ENCODE assay signal across 23 mouse cellular contexts in genomic region chr6:29835543-29836177, GRCm38 (mm10).
DNase-seq lines count a peak whose midpoint lies in the region; ATAC-seq and TF ChIP-seq lines count a peak whose summit lies in the region.
"Had no signal": no experiment of that assay in that cellular context is flagged by ENCODE, and none has a peak within 500 bp of the region (broad histone marks: within the 10 kb centered on the region; RNA-seq: fewer than 3 reads in every experiment).

No protein-coding gene starts in this region.

- H3K79me2 ChIP-seq in CH12.LX (replicated peaks; ENCODE audit: control insufficient read depth, extremely low read depth, insufficient read depth, poor library complexity, severe bottlenecking) = peaks cover 6% of the 10 kb centered on the region

- no peak for TF ChIP-seq RAD21 in CH12.LX (IDR thresholded peaks at IDR 0.05; ENCODE audit: low read depth, low read length)

- H3K27ac ChIP-seq in CH12.LX (ENCODE audit: insufficient read depth, low read depth) = peak overlapping the region; percentile 35; the same call in 1 of the 2 replicates
- peak overlapping the region; percentile 54 for H3K27ac ChIP-seq in intestine, embryonic 15.5 days
- H3K27ac ChIP-seq in intestine, postnatal 0 days (ENCODE audit: low read depth, low read length) = peak overlapping the region; percentile 51; the same call in 1 of the 2 replicates
- H3K27ac ChIP-seq in stomach, postnatal 0 days (replicated peaks) = 0 out of 2 replicates have a peak overlapping the region, but pooled peaks have one; percentile 18
- H3K27ac ChIP-seq: embryonic facial prominence, embryonic 10.5 days; embryonic facial prominence, embryonic 12.5 days; forebrain, embryonic 13.5 days; forebrain, embryonic 15.5 days had no signal

- ATAC-seq in intestine, embryonic 15.5 days = peak; percentile 87
- ATAC-seq in intestine, postnatal 0 days = peak; percentile 77
- peak; percentile 63; the same call in 1 of the 2 replicates for ATAC-seq in stomach, postnatal 0 days (ENCODE audit: low FRiP score, low TSS enrichment)
- ATAC-seq: activated CD4-positive, CD25-positive, alpha-beta regulatory T cell, adult 4 months; CD4-positive, CD25-positive, alpha-beta regulatory T cell, adult 4 months; forebrain, embryonic 13.5 days; forebrain, embryonic 15.5 days; forebrain, postnatal 0 days had no signal

- no peak for DNase-seq in CH12.LX (ENCODE audit: extremely low read depth)
- no peak for DNase-seq in stomach, postnatal 0 days (ENCODE audit: low spot score)
- DNase-seq in T-cell, adult 2 months (ENCODE audit: low spot score) = no peak
- DNase-seq in cerebellum, adult 8-10 months = no peak
- DNase-seq in kidney, postnatal 36 days = no peak
- DNase-seq: adrenal gland, adult 8-10 months; adrenal gland, postnatal 14 days; adrenal gland, postnatal 36 days; B cell, adult 2 months; cerebellum, adult 11-12 months; cerebellum, adult 2 months; cerebellum, adult 9-11 months; cerebellum, postnatal 14 days; cerebellum, postnatal 36 days; forebrain, postnatal 0 days had no signal

- H3K4me3 ChIP-seq in CH12.LX (replicated peaks in 1 of 3; ENCODE audit: low read depth in 2 of 3, low read length in 2 of 3, poor library complexity in 1 of 3) = no peak overlapping the region
- no peak overlapping the region for H3K4me3 ChIP-seq in intestine, embryonic 15.5 days (replicated peaks)
- H3K4me3 ChIP-seq in intestine, postnatal 0 days (ENCODE audit: low read depth, low read length) = no peak overlapping the region
- H3K4me3 ChIP-seq in stomach, postnatal 0 days (ENCODE audit: low read depth, low read length) = no peak overlapping the region
- H3K4me3 ChIP-seq: embryonic facial prominence, embryonic 10.5 days; embryonic facial prominence, embryonic 12.5 days; forebrain, embryonic 13.5 days; forebrain, embryonic 15.5 days had no signal

- no peak for TF ChIP-seq CTCF in CH12.LX (conservative IDR thresholded peaks at IDR 0.05 in 1 of 2, IDR thresholded peaks at IDR 0.05 in 1 of 2; ENCODE audit: low read depth in 2 of 2, low read length in 2 of 2)
- TF ChIP-seq CTCF in intestine, postnatal 0 days (IDR thresholded peaks at IDR 0.05; ENCODE audit: low read depth) = peak; percentile 38
- TF ChIP-seq CTCF in stomach, postnatal 0 days (IDR thresholded peaks at IDR 0.05; ENCODE audit: low read depth) = no peak

- no peak for TF ChIP-seq POLR2A in CH12.LX (IDR thresholded peaks at IDR 0.05; ENCODE audit: low read depth, low read length)

- no peak overlapping the region for H3K9ac ChIP-seq in CH12.LX (ENCODE audit: insufficient read depth, low read depth)
- H3K9ac ChIP-seq in intestine, embryonic 15.5 days = no peak overlapping the region
- H3K9ac ChIP-seq in intestine, postnatal 0 days (ENCODE audit: low read depth, low read length) = no peak overlapping the region
- no peak overlapping the region for H3K9ac ChIP-seq in stomach, postnatal 0 days (ENCODE audit: low read length)
- H3K9ac ChIP-seq: embryonic facial prominence, embryonic 12.5 days; forebrain, embryonic 13.5 days; forebrain, embryonic 15.5 days; forebrain, postnatal 0 days had no signal

- H3K36me3 ChIP-seq in CH12.LX (replicated peaks in 1 of 2; ENCODE audit: control insufficient read depth in 1 of 2, insufficient read depth in 1 of 2, low read length in 1 of 2) = peaks cover 3 to 33% of the 10 kb centered on the region in 2 experiments
- H3K36me3 ChIP-seq in intestine, embryonic 15.5 days = no peaks in the 10 kb centered on the region
- no peaks in the 10 kb centered on the region for H3K36me3 ChIP-seq in intestine, postnatal 0 days (ENCODE audit: control insufficient read depth, insufficient read depth)
- no peaks in the 10 kb centered on the region for H3K36me3 ChIP-seq in stomach, postnatal 0 days (ENCODE audit: control insufficient read depth, insufficient read depth, low read length)
- H3K36me3 ChIP-seq: embryonic facial prominence, embryonic 12.5 days; forebrain, embryonic 15.5 days had no signal

- H3K27me3 ChIP-seq in CH12.LX (replicated peaks) = no peaks in the 10 kb centered on the region
- H3K27me3 ChIP-seq in intestine, embryonic 15.5 days (replicated peaks) = no peaks in the 10 kb centered on the region
- no peaks in the 10 kb centered on the region for H3K27me3 ChIP-seq in intestine, postnatal 0 days (replicated peaks; ENCODE audit: control insufficient read depth, insufficient read depth, low read length)
- H3K27me3 ChIP-seq in stomach, postnatal 0 days (ENCODE audit: control insufficient read depth, insufficient read depth, low read length) = no peaks in the 10 kb centered on the region
- H3K27me3 ChIP-seq: embryonic facial prominence, embryonic 12.5 days; forebrain, embryonic 13.5 days; forebrain, embryonic 15.5 days had no signal

- dilution Hi-C loops in CH12.LX (cut with MboI; ENCODE audit: extremely low pct_ligation_motif_present, extremely low pct_unique_long_range_greater_than_20kb, low sequenced_read_pairs) = no loop called here

- peaks cover 20 to 81% of the 10 kb centered on the region in 2 experiments for H3K4me1 ChIP-seq in CH12.LX (ENCODE audit: control insufficient read depth in 1 of 2, insufficient read depth in 2 of 2)
- H3K4me1 ChIP-seq in intestine, embryonic 15.5 days (replicated peaks) = no peaks in the 10 kb centered on the region
- H3K4me1 ChIP-seq in intestine, postnatal 0 days (replicated peaks; ENCODE audit: control insufficient read depth, insufficient read depth, low read length) = no peaks in the 10 kb centered on the region; the same call in 1 of the 2 replicates
- no peaks in the 10 kb centered on the region for H3K4me1 ChIP-seq in stomach, postnatal 0 days (replicated peaks; ENCODE audit: control insufficient read depth, insufficient read depth)
- H3K4me1 ChIP-seq: embryonic facial prominence, embryonic 10.5 days; embryonic facial prominence, embryonic 12.5 days; forebrain, embryonic 13.5 days; forebrain, embryonic 15.5 days had no signal

- WGBS in intestine, embryonic 15.5 days = 63% methylated on average over 3 of the region's 3 CpGs
- whole genome bisulfite sequencing in intestine, postnatal 0 days = 35% methylated on average over 3 of the region's 3 CpGs
- 57% methylated on average over 3 of the region's 3 CpGs for WGBS in stomach, postnatal 0 days

- TF ChIP-seq EP300 in CH12.LX (IDR thresholded peaks at IDR 0.05; ENCODE audit: low read length) = no peak
- TF ChIP-seq EP300 in stomach, postnatal 0 days (optimal IDR thresholded peaks at IDR 0.05) = no peak

- peaks cover 6% of the 10 kb centered on the region for H3K9me3 ChIP-seq in CH12.LX (replicated peaks; ENCODE audit: low read length)
- no peaks in the 10 kb centered on the region for H3K9me3 ChIP-seq in intestine, embryonic 15.5 days
- H3K9me3 ChIP-seq in intestine, postnatal 0 days (ENCODE audit: control insufficient read depth) = no peaks in the 10 kb centered on the region
- no peaks in the 10 kb centered on the region for H3K9me3 ChIP-seq in stomach, postnatal 0 days (ENCODE audit: control insufficient read depth, low read length)
- H3K9me3 ChIP-seq: embryonic facial prominence, embryonic 10.5 days; embryonic facial prominence, embryonic 12.5 days; forebrain, embryonic 13.5 days; forebrain, embryonic 15.5 days had no signal

- in situ Hi-C loops in CH12.LX (cut with MboI; ENCODE audit: low pct_ligation_motif_present, low pct_unique_long_range_greater_than_20kb, low sequenced_read_pairs) = no loop called here

- no peak overlapping the region for H3K4me2 ChIP-seq in CH12.LX (ENCODE audit: insufficient read depth, low read depth, poor library complexity, severe bottlenecking)
- H3K4me2 ChIP-seq in intestine, embryonic 15.5 days (replicated peaks) = no peak overlapping the region
- no peak overlapping the region for H3K4me2 ChIP-seq in intestine, postnatal 0 days (replicated peaks; ENCODE audit: low read depth)
- no peak overlapping the region for H3K4me2 ChIP-seq in stomach, postnatal 0 days (replicated peaks; ENCODE audit: low read depth)
- H3K4me2 ChIP-seq: embryonic facial prominence, embryonic 12.5 days; forebrain, embryonic 13.5 days; forebrain, embryonic 15.5 days had no signal

TF ChIP-seq in CH12.LX, 34 proteins besides CTCF, POLR2A, EP300 and RAD21:
- no peak for TF ChIP-seq ZC3H11A (IDR thresholded peaks at IDR 0.05; ENCODE audit: low read depth, low read length)
- TF ChIP-seq MAZ (IDR thresholded peaks at IDR 0.05; ENCODE audit: low read depth, low read length) = no peak
- TF ChIP-seq ZNF384 (IDR thresholded peaks at IDR 0.05; ENCODE audit: low read depth, low read length) = no peak
- no peak for TF ChIP-seq NRF1 (IDR thresholded peaks at IDR 0.05; ENCODE audit: low read depth, low read length)
- TF ChIP-seq CHD2 (IDR thresholded peaks at IDR 0.05; ENCODE audit: low read length) = no peak
- TF ChIP-seq BHLHE40 (IDR thresholded peaks at IDR 0.05; ENCODE audit: low read depth, low read length) = no peak
- TF ChIP-seq USF1 (IDR thresholded peaks at IDR 0.05; ENCODE audit: low read depth, low read length) = no peak
- TF ChIP-seq SIN3A (IDR thresholded peaks at IDR 0.05; ENCODE audit: low read length) = no peak
- no peak for TF ChIP-seq JUND (conservative IDR thresholded peaks at IDR 0.05; ENCODE audit: low read depth, low read length)
